Mouse (Mus musculus): ENCODE results near the gene Ccdc155. TPM values are rescaled to one million over a fixed set of nuclear protein-coding genes. Genes with fewer than 3 reads are reported as not detected.

The Ccdc155 gene
- polyA plus RNA-seq, 1 experiment = 0.05 TPM

DNA sequence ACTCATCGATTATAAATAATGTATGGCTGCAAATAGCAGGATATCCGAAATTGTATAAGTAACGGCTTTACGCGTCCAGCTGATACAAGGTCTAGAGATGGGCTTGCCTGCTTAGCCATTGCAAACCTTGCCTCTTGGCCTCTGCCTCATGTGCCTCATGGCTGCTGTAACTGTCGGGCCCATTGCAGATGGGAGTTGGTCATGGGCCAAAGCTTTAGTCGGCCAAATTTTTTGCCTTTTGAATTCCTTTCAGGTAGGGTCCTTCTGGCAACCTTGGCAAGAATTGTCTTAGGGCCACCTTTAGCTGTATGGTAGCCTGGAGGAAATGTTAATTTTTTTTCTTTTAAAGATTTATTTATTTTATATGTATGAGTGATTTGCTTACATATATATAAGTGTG lies 20.1 kb upstream of the Ccdc155 start:
- H3K4me1 ChIP-seq (ENCODE audit: control insufficient read depth, insufficient read depth, low read length) = no peaks in the 10 kb centered on the region
- no peaks in the 10 kb centered on the region for H3K27me3 ChIP-seq (replicated peaks; ENCODE audit: control insufficient read depth, insufficient read depth, low read length)
- TF ChIP-seq POLR2A (IDR thresholded peaks at IDR 0.05; ENCODE audit: low read depth, low read length) (no peak), CTCF (conservative IDR thresholded peaks at IDR 0.05; ENCODE audit: insufficient read depth, insufficient read length, low read depth, low read length) (no peak)
- H3K27ac ChIP-seq (ENCODE audit: insufficient read depth, low read depth, low read length) = no peak overlapping the region
- H3K4me3 ChIP-seq (ENCODE audit: insufficient read depth, low read depth, low read length) = no peak overlapping the region
- no peak for DNase-seq
- 82% methylated on average over 7 of the region's 7 CpGs for WGBS
- no peaks in the 10 kb centered on the region for H3K36me3 ChIP-seq (ENCODE audit: control insufficient read depth, insufficient read depth, low read length)

DNA sequence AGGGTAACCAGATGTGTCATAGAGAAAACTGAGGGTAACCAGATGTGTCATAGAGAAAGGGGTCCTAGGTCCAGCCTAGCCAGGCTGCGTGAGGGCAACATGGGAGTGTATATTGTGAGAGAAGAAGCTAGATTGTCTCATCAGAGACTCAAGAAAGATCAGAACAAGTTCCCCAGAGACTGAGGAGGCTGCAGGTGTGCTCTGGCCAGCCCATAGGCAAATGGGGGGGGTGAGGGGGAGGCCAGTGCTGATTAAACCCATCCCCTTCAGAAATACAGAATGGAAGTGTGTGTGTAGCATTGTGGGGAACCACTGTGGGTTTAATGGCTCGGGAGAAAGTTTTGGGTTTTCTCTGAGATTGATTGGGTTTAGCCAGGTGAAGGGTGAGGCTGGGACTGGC lies 17.0 kb upstream of the Ccdc155 start:
- no peaks in the 10 kb centered on the region for H3K36me3 ChIP-seq (ENCODE audit: control insufficient read depth, insufficient read depth, low read length)
- no peaks in the 10 kb centered on the region for H3K4me1 ChIP-seq (ENCODE audit: control insufficient read depth, insufficient read depth, low read length)
- H3K27me3 ChIP-seq (replicated peaks; ENCODE audit: control insufficient read depth, insufficient read depth, low read length) = no peaks in the 10 kb centered on the region
- H3K4me3 ChIP-seq (ENCODE audit: insufficient read depth, low read depth, low read length) = no peak overlapping the region
- H3K27ac ChIP-seq (ENCODE audit: insufficient read depth, low read depth, low read length) = no peak overlapping the region
- 79% methylated on average over 2 of the region's 2 CpGs for WGBS
- TF ChIP-seq POLR2A (IDR thresholded peaks at IDR 0.05; ENCODE audit: low read depth, low read length) = no peak
- no peak for TF ChIP-seq CTCF (conservative IDR thresholded peaks at IDR 0.05; ENCODE audit: insufficient read depth, insufficient read length, low read depth, low read length)
- no peak for DNase-seq

DNA sequence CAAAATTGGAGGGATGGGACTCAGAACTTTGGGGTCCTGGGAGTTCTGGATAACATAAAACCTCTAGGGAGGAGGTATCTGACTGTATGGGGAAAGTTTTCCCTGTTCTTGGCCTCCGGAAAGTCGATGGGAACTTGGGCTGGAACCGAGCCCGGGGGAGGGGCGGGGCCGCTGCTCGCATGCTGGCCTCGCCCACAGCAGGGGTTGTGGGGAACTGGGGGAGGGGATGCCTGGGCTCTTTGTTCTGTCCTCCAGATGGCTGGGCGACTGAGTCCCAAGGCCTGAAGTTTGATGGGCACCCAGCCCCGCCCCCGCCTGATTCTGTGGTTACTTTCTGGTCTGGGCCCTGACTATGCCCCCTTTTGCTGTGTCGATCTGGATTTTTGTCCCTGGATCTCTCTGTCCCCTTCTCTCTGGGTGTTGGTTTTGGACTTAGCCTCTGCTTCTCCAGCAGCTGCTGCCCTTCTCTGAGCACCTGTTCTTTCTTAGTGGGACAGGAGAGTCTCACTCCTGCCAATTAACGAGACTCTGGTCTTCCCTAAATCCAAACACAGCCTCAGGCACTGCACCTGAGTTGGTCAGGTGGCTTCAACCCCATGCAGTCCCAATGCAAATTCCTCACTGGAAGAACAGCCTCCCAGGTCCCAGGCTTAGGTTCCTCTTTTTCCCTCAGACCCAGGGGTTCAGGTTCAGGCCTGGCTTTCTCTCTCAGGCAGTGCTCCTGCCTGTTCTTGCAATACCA lies 11.9 kb upstream of the Ccdc155 start:
- no peaks in the 10 kb centered on the region for H3K4me1 ChIP-seq (ENCODE audit: control insufficient read depth, insufficient read depth, low read length)
- no peaks in the 10 kb centered on the region for H3K36me3 ChIP-seq (ENCODE audit: control insufficient read depth, insufficient read depth, low read length)
- 0 out of 2 replicates have a peak, but pooled peaks cover 2% of the 10 kb centered on the region for H3K27me3 ChIP-seq (replicated peaks; ENCODE audit: control insufficient read depth, insufficient read depth, low read length)
- DNase-seq = peak; percentile 64
- 11% methylated on average over 13 of the region's 13 CpGs for WGBS
- H3K27ac ChIP-seq (ENCODE audit: insufficient read depth, low read depth, low read length) = no peak overlapping the region
- TF ChIP-seq POLR2A (IDR thresholded peaks at IDR 0.05; ENCODE audit: low read depth, low read length) (no peak), CTCF (conservative IDR thresholded peaks at IDR 0.05; ENCODE audit: insufficient read depth, insufficient read length, low read depth, low read length) (no peak)
- peak overlapping the region; percentile 59 for H3K4me3 ChIP-seq (ENCODE audit: insufficient read depth, low read depth, low read length)

GRCm38 (mm10) chr7:45215673-45216441 lies 11.2 kb upstream of the Ccdc155 start, which contains the start of gene Tead2:
Gene Tead2 (plus strand): TSS chr7:45215753.
- WGBS = 2% methylated on average over 55 of the region's 55 CpGs
- 0 out of 2 replicates have a peak, but pooled peaks cover 2% of the 10 kb centered on the region for H3K27me3 ChIP-seq (replicated peaks; ENCODE audit: control insufficient read depth, insufficient read depth, low read length)
- H3K36me3 ChIP-seq (ENCODE audit: control insufficient read depth, insufficient read depth, low read length) = no peaks in the 10 kb centered on the region
- DNase-seq = peak; percentile 45
- no peaks in the 10 kb centered on the region for H3K4me1 ChIP-seq (ENCODE audit: control insufficient read depth, insufficient read depth, low read length)
- no peak within 1 kb of the TSS for H3K27ac ChIP-seq (ENCODE audit: insufficient read depth, low read depth, low read length)
- H3K4me3 ChIP-seq (ENCODE audit: insufficient read depth, low read depth, low read length) = peak within 1 kb of the TSS; percentile 59
- TF ChIP-seq CTCF (conservative IDR thresholded peaks at IDR 0.05; ENCODE audit: insufficient read depth, insufficient read length, low read depth, low read length) = no peak
- no peak for TF ChIP-seq POLR2A (IDR thresholded peaks at IDR 0.05; ENCODE audit: low read depth, low read length)

DNA sequence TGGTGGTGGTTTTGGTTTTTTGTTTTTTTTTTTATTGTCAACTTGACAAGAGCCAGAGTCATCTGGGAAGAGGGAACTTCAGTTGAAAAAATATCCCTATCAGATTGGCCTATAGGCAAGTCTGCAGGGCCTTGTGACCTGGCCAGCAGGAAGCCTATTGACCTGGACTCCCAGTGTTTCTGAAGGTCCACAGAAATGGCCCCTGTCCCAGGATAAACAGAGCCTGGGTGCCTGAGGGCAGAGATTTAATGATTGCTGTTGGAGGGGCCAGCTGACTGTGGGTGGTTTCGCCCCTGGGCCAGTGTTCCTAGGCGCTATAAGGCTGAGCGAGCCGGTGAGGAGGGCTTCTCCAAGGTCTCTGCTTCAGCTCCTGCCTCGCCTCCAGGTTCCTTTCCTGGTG lies 9.0 kb upstream of the Ccdc155 start:
- no peak for DNase-seq
- Histone ChIP-seq H3K27me3 (replicated peaks; ENCODE audit: control insufficient read depth, insufficient read depth, low read length) (0 out of 2 replicates have a peak, but pooled peaks cover 2% of the 10 kb centered on the region), H3K4me3 (ENCODE audit: insufficient read depth, low read depth, low read length) (no peak overlapping the region), H3K27ac (ENCODE audit: insufficient read depth, low read depth, low read length) (no peak overlapping the region), H3K36me3 (ENCODE audit: control insufficient read depth, insufficient read depth, low read length) (no peaks in the 10 kb centered on the region), H3K4me1 (ENCODE audit: control insufficient read depth, insufficient read depth, low read length) (no peaks in the 10 kb centered on the region)
- 84% methylated on average over 5 of the region's 5 CpGs for WGBS
- TF ChIP-seq POLR2A (IDR thresholded peaks at IDR 0.05; ENCODE audit: low read depth, low read length) = no peak
- TF ChIP-seq CTCF (conservative IDR thresholded peaks at IDR 0.05; ENCODE audit: insufficient read depth, insufficient read length, low read depth, low read length) = no peak

- no peak overlapping the region for H3K4me3 ChIP-seq (ENCODE audit: insufficient read depth, low read depth, low read length)
- H3K27me3 ChIP-seq (replicated peaks; ENCODE audit: control insufficient read depth, insufficient read depth, low read length) = 0 out of 2 replicates have a peak, but pooled peaks cover 2% of the 10 kb centered on the region
- no peaks in the 10 kb centered on the region for H3K4me1 ChIP-seq (ENCODE audit: control insufficient read depth, insufficient read depth, low read length)
- 74% methylated on average over 7 of the region's 7 CpGs for WGBS
- no peaks in the 10 kb centered on the region for H3K36me3 ChIP-seq (ENCODE audit: control insufficient read depth, insufficient read depth, low read length)
- DNase-seq = no peak
- H3K27ac ChIP-seq (ENCODE audit: insufficient read depth, low read depth, low read length) = no peak overlapping the region
- TF ChIP-seq POLR2A (IDR thresholded peaks at IDR 0.05; ENCODE audit: low read depth, low read length) (no peak), CTCF (conservative IDR thresholded peaks at IDR 0.05; ENCODE audit: insufficient read depth, insufficient read length, low read depth, low read length) (no peak)
Measured at GRCm38 (mm10) chr7:45212356-45212755, 7.7 kb upstream of the Ccdc155 start.

- no peak for DNase-seq
- Histone ChIP-seq H3K27ac (ENCODE audit: insufficient read depth, low read depth, low read length) (no peak within 1 kb of the TSS), H3K36me3 (ENCODE audit: control insufficient read depth, insufficient read depth, low read length) (no peaks in the 10 kb centered on the region), H3K4me1 (ENCODE audit: control insufficient read depth, insufficient read depth, low read length) (no peaks in the 10 kb centered on the region), H3K4me3 (ENCODE audit: insufficient read depth, low read depth, low read length) (no peak within 1 kb of the TSS), H3K27me3 (replicated peaks; ENCODE audit: control insufficient read depth, insufficient read depth, low read length) (0 out of 2 replicates have a peak, but pooled peaks cover 2% of the 10 kb centered on the region)
- WGBS = 8% methylated on average over 17 of the region's 17 CpGs
- TF ChIP-seq POLR2A (IDR thresholded peaks at IDR 0.05; ENCODE audit: low read depth, low read length) = no peak
- no peak for TF ChIP-seq CTCF (conservative IDR thresholded peaks at IDR 0.05; ENCODE audit: insufficient read depth, insufficient read length, low read depth, low read length)
Measured at GRCm38 (mm10) chr7:45211851-45212251, 7.2 kb upstream of the Ccdc155 start, which contains the start of gene Dkkl1. Gene Dkkl1 (minus strand): TSS chr7:45212147.
